ENCODE assay signal across 10 mouse cellular contexts in the genomic region with DNA sequence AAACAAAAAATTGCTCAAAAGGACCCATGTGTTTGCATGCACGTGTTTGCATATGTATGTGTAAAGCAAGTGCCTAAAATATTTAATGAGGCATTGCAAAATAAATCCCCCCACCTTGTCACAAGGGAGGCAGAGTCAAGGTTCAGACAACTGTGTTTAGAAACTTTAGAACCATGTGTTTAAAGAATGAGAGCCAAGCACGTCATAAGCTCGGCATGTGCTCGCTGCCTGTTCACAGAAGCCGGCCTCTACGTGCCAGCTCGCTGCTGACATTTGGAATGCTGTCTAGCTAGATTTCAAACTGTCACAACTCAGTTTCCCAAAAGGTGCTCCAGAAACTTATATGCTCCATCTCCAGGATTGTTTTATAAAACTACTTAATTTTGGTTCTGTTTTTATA. TPM values are rescaled to one million over a fixed set of nuclear protein-coding genes. Genes with fewer than 3 reads are reported as not detected.
DNase-seq lines count a peak whose midpoint lies in the region; ATAC-seq and TF ChIP-seq lines count a peak whose summit lies in the region.
"Had no signal": no experiment of that assay in that cellular context is flagged by ENCODE, and none has a peak within 500 bp of the region (broad histone marks: within the 10 kb centered on the region; RNA-seq: fewer than 3 reads in every experiment).

No protein-coding gene starts in this region.

- no peak for ATAC-seq in neural tube, embryonic 15.5 days (ENCODE audit: low FRiP score)

- H3K36me3 ChIP-seq in neural tube, embryonic 15.5 days = no peaks in the 10 kb centered on the region
- H3K36me3 ChIP-seq: embryonic facial prominence, embryonic 12.5 days had no signal

- H3K27me3 ChIP-seq in neural tube, embryonic 15.5 days (replicated peaks) = no peaks in the 10 kb centered on the region
- H3K27me3 ChIP-seq: embryonic facial prominence, embryonic 12.5 days had no signal

- no peaks in the 10 kb centered on the region for H3K9me3 ChIP-seq in neural tube, embryonic 15.5 days (replicated peaks)

- H3K4me3 ChIP-seq in layer of hippocampus, adult 2 months = no peak overlapping the region
- no peak overlapping the region for H3K4me3 ChIP-seq in neural tube, embryonic 15.5 days (replicated peaks)
- H3K4me3 ChIP-seq: embryonic facial prominence, embryonic 12.5 days had no signal

- no peak for TF ChIP-seq CTCF in layer of hippocampus, adult 2 months (conservative IDR thresholded peaks at IDR 0.05)

- WGBS in neural tube, embryonic 15.5 days = 73% methylated on average over 7 of the region's 7 CpGs

- intact Hi-C loops in heart, postnatal 25 days (cut with DNase I) = no loop called here

- peak; percentile 7 to 21 for DNase-seq in layer of hippocampus, adult 2 months (ENCODE audit: low spot score in 2 of 2)
- no peak for DNase-seq in layer of hippocampus, adult 11-12 months (ENCODE audit: low spot score)
- peak; percentile 65 for DNase-seq in fibroblast of lung, adult 2 months (ENCODE audit: low read depth)
- peak; percentile 19 for DNase-seq in heart, postnatal 25 days (ENCODE audit: low spot score)
- DNase-seq in lung, postnatal 25 days (ENCODE audit: low spot score) = peak; percentile 74
- no peak for DNase-seq in right cerebral cortex, postnatal 14 days
- DNase-seq in ovary, adult 18-20 months (ENCODE audit: low spot score) = no peak

- no peaks in the 10 kb centered on the region for H3K4me1 ChIP-seq in neural tube, embryonic 15.5 days
- H3K4me1 ChIP-seq: embryonic facial prominence, embryonic 12.5 days had no signal

- no peak overlapping the region for H3K27ac ChIP-seq in layer of hippocampus, adult 2 months
- H3K27ac ChIP-seq in neural tube, embryonic 15.5 days (replicated peaks) = no peak overlapping the region
- H3K27ac ChIP-seq: embryonic facial prominence, embryonic 12.5 days; macrophage had no signal

- H3K4me2 ChIP-seq in neural tube, embryonic 15.5 days = no peak overlapping the region
- H3K4me2 ChIP-seq: embryonic facial prominence, embryonic 12.5 days had no signal

- H3K9ac ChIP-seq in neural tube, embryonic 15.5 days (replicated peaks) = no peak overlapping the region
- H3K9ac ChIP-seq: embryonic facial prominence, embryonic 12.5 days had no signal

RNA-seq across cellular contexts. Expression of a gene that starts 27.5 kb away (rescaled TPM):
- total RNA-seq in layer of hippocampus, adult 2 months (2021) = 10 to 100 TPM; 74.0 to 81.0 TPM
- 100 to 1,000 TPM; 206 to 224 TPM for total RNA-seq in heart, postnatal 25 days (2021)
- 73.4 and 76.6 TPM in 2 replicates for polyA plus RNA-seq in neural tube, embryonic 15.5 days (2015; fragmentation: Nextera tagmentation; extraction: Ambion mirVana)

Comparison
In these comparisons a context has a peak if more than half of its experiments do, and no peak if none do; other contexts are left out.
1. DNase-seq: peak in layer of hippocampus, adult 2 months (2 of 2), fibroblast of lung, adult 2 months (single experiment), heart, postnatal 25 days (single experiment) and lung, postnatal 25 days (single experiment); none in layer of hippocampus, adult 11-12 months (single experiment), right cerebral cortex, postnatal 14 days (single experiment) and ovary, adult 18-20 months (single experiment).